Mouse (Mus musculus) forebrain, embryonic 16.5 days (tissue): ENCODE data around the gene Tcea2. TPM values are rescaled to one million over a fixed set of nuclear protein-coding genes. Genes with fewer than 3 reads are reported as not detected.

Experiments used
- ATAC-seq: fragments of 200-750 bp; cut with Nextera tagmentation; 2 replicates; pipeline ENCODE4 v1.8.0; 2017; ENCODE audit warnings: mild to moderate bottlenecking, moderate library complexity
- H3K27ac ChIP-seq: fragments of 300-500 bp; sonication (generic); 2 replicates; pipeline ENCODE4 v1.5.1; 2014; ENCODE audit warnings: low read length, control low read depth
- H3K27me3 ChIP-seq: fragments of 300-500 bp; sonication (generic); replicated peaks from 2 replicates; pipeline ENCODE4 v1.6.1; 2014; ENCODE audit warnings: low read length; ENCODE audit not compliant: control insufficient read depth, insufficient read depth
- H3K36me3 ChIP-seq: fragments of 300-500 bp; sonication (generic); 2 replicates; pipeline ENCODE4 v1.6.1; 2014; ENCODE audit not compliant: control insufficient read depth, insufficient read depth
- H3K4me1 ChIP-seq: fragments of 300-500 bp; sonication (generic); replicated peaks from 2 replicates; pipeline ENCODE4 v1.6.1; 2014; ENCODE audit warnings: low read length; ENCODE audit not compliant: control insufficient read depth, insufficient read depth
- H3K4me2 ChIP-seq: fragments of 300-500 bp; sonication (generic); 2 replicates; pipeline ENCODE4 v1.6.1; 2014; ENCODE audit warnings: mild to moderate bottlenecking, low read length, control low read depth
- H3K4me3 ChIP-seq: fragments of 300-500 bp; sonication (generic); replicated peaks from 2 replicates; pipeline ENCODE4 v1.5.1; 2014; ENCODE audit warnings: mild to moderate bottlenecking, low read length, control low read depth
- H3K9ac ChIP-seq: fragments of 300-500 bp; sonication (generic); replicated peaks from 2 replicates; pipeline ENCODE4 v1.6.1; 2014; ENCODE audit warnings: low read depth, low read length, control low read depth
- H3K9me3 ChIP-seq: fragments of 300-500 bp; sonication (generic); 2 replicates; pipeline ENCODE4 v1.6.1; 2016; ENCODE audit warnings: low read length; ENCODE audit not compliant: control insufficient read depth
- WGBS: fragments of 180-500 bp; shearing (Covaris S2); extraction: QIAGEN DNeasy Blood & Tissue Kit; methylation state at CpG from one replicate; pipeline ENCODE4 v1.1.7; 2014; 5-methylcytosine and 5-hydroxymethylcytosine counted together
- polyA plus RNA-seq: library from polyadenylated mRNA; unstranded; fragments of >200 nt; fragmentation: Nextera tagmentation; extraction: Ambion mirVana; gene quantifications from 2 replicates; pipeline ENCODE4 v1.2.1, GENCODE M21; 2015

Gene Tcea2
- 58.3 and 60.5 TPM in 2 replicates for polyA plus RNA-seq

DNA sequence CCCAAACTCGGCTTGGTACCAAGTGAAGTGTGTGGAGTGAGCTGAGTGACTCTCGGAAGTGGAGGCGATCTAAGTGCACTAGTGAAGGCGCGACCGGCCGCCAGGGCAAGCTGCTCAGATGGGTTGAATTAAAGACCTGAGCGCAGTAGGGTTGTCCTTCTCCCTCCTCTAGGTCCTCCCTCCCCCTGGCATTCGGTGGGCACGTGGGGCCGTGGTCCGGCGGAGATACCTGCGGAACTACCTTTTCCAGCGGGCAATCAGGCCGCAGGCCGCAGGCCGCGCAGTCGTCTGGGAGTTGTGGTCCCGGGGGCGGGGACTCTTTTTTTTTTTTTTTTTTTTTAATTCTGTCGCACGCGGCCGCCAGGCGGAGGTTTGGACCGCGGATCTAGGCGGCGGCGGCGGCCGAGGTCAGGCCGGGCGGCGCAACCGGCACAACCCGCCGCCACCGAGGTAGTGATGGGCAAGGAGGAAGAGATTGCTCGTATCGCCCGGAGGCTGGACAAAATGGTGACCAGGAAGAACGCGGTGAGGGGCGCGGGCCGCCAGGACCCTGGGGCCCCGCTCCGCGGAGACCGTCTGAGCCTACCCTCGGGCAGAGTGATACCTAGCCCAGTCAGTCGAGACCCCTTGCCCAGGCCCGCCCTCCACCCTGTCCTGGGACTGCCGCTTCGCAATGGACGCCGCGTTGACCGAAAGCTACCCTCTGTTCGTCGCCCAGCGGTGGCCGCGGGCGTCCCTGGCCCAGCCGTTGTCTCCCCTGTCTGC is at the start of gene Tcea2:
Gene Tcea2, plus strand, starts transcription at position 360 of the 765 bp plus-strand sequence.
- Histone ChIP-seq H3K36me3 (no peaks in the 10 kb centered on the region), H3K9ac (peak within 1 kb of the TSS; percentile 87), H3K27ac (no peak within 1 kb of the TSS), H3K4me2 (peak within 1 kb of the TSS; percentile 96), H3K4me1 (peaks cover 22% of the 10 kb centered on the region), H3K9me3 (no peaks in the 10 kb centered on the region), H3K4me3 (peak within 1 kb of the TSS; percentile 66), H3K27me3 (no peaks in the 10 kb centered on the region)
- under 1% methylated on average over 65 of the region's 69 CpGs for WGBS
- peak; percentile 54 for ATAC-seq

DNA sequence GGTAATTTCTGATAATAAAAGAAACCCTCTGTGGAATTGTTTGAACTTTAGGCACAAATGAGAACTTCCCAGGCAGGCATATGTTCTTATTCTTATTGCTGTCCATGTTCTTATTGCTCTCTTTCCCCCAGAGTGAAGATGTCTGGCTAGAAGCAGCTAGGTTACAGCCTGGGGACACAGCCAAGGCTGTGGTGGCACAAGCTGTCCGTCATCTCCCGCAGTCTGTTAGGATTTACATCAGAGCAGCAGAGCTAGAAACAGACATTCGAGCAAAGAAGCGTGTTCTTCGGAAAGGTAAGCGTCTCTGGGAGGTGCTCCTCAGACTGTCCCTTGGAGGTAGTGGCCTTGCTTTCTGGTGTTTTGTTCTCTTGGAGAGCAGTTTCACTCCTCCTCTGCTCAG is 47.5 kb upstream of the Tcea2 start:
- 85% methylated on average over 6 of the region's 6 CpGs for WGBS
- H3K36me3 ChIP-seq = peaks cover 29% of the 10 kb centered on the region

DNA sequence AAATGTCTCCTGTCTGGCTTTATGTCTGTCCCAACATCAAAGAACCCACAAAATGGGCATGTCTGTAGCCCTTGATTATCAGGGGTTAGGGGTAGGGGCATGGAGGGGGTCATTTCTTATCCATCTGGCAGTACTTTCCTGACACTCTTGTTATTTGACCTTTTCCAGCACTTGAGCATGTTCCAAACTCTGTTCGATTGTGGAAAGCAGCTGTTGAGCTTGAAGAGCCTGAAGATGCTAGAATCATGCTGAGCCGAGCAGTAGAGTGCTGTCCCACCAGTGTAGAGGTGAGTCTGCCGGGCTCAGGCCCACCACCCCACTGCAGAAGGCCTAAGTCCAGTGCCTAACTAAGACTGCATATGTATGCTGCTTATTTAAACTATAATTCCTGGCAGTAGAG is 44.2 kb upstream of the Tcea2 start:
- no peaks in the 10 kb centered on the region for H3K27me3 ChIP-seq
- no peaks in the 10 kb centered on the region for H3K9me3 ChIP-seq
- no peak for ATAC-seq
- 94% methylated on average over 3 of the region's 3 CpGs for WGBS
- H3K4me2 ChIP-seq = no peak overlapping the region
- H3K4me3 ChIP-seq = no peak overlapping the region
- H3K9ac ChIP-seq = no peak overlapping the region
- no peak overlapping the region for H3K27ac ChIP-seq
- peaks cover 36% of the 10 kb centered on the region for H3K36me3 ChIP-seq
- no peaks in the 10 kb centered on the region for H3K4me1 ChIP-seq

More for the DNA sequence above, 47.5 kb upstream of the Tcea2 start:
- Histone ChIP-seq H3K4me3 (no peak overlapping the region), H3K27ac (no peak overlapping the region), H3K27me3 (no peaks in the 10 kb centered on the region), H3K9ac (no peak overlapping the region), H3K9me3 (no peaks in the 10 kb centered on the region), H3K4me2 (no peak overlapping the region), H3K4me1 (no peaks in the 10 kb centered on the region)
- ATAC-seq = no peak

- Histone ChIP-seq H3K36me3 (peaks cover 31% of the 10 kb centered on the region), H3K9ac (no peak overlapping the region), H3K27me3 (no peaks in the 10 kb centered on the region), H3K9me3 (no peaks in the 10 kb centered on the region), H3K4me2 (no peak overlapping the region), H3K4me1 (no peaks in the 10 kb centered on the region), H3K27ac (no peak overlapping the region), H3K4me3 (no peak overlapping the region)
- WGBS = 90% methylated on average over 2 of the region's 2 CpGs
- ATAC-seq = no peak
Observed at GRCm38 (mm10) chr2:181644361-181644760, 35.7 kb upstream of the Tcea2 start.

- no peaks in the 10 kb centered on the region for H3K27me3 ChIP-seq
- ATAC-seq = no peak
- no peak overlapping the region for H3K9ac ChIP-seq
- WGBS = 83% methylated on average over 3 of the region's 3 CpGs
- no peaks in the 10 kb centered on the region for H3K4me1 ChIP-seq
- no peak overlapping the region for H3K4me3 ChIP-seq
- no peaks in the 10 kb centered on the region for H3K9me3 ChIP-seq
- no peak overlapping the region for H3K27ac ChIP-seq
- no peak overlapping the region for H3K4me2 ChIP-seq
- H3K36me3 ChIP-seq = peaks cover 41% of the 10 kb centered on the region
Observed at GRCm38 (mm10) chr2:181645666-181646065, 34.4 kb upstream of the Tcea2 start.

DNA sequence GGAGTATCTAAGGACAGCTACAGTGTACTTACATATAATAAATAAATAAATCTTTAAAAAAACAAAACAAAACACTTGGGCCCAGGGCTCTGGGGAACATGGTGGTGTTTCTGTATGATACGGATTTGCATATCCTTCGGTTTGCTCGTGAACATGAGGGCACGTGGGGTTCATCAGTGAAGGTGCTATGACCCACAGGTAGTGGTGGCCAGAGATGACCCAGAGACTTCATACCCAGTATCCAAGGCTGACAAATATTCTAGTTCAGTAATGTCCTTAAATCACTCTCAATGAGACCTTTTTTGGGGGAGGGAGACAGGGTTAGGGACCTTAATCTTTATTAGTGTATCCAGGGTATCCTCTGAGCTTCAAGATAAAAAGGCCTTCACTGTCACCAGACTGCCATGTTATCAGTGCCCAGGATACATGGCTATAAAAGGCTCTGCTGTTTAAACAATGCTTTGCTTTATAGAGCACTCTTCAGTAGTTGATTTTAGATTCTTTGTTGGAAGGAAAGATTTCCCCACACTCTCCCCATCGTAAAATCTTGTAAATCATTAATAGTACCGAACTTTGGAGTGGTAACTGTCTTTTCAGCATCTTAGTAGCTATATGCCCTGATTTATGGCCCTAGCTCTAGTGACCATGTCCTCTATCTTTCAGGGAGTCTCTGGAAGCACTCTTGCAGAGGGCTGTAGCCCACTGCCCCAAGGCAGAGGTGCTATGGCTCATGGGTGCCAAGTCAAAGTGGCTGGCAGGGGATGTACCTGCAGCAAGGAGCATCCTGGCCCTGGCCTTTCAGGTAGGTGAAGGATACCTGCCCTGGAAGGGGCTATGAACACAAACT is 33.3 kb upstream of the Tcea2 start:
- peaks cover 39% of the 10 kb centered on the region for H3K36me3 ChIP-seq
- ATAC-seq = no peak

DNA sequence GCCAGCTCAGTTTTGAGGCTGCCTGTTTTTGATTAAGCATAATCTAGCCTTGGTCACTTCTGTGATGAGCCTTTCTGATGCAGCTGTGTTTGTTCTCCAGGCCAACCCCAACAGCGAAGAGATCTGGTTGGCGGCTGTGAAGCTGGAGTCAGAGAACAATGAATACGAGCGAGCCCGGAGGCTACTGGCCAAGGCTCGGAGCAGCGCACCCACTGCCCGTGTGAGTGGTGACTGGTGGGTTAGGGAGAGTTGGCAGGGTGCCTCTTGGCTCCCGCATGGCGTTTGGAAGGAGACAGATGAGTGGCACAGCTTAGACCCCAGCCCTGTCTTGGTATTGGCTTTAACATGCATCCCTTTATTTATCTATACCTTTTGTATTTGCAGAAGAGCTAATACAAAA is 31.2 kb upstream of the Tcea2 start:
- Histone ChIP-seq H3K4me2 (no peak overlapping the region), H3K4me3 (no peak overlapping the region), H3K9me3 (no peaks in the 10 kb centered on the region), H3K36me3 (peaks cover 46% of the 10 kb centered on the region), H3K9ac (no peak overlapping the region), H3K4me1 (no peaks in the 10 kb centered on the region), H3K27me3 (no peaks in the 10 kb centered on the region), H3K27ac (no peak overlapping the region)
- WGBS = 85% methylated on average over 10 of the region's 10 CpGs
- no peak for ATAC-seq

More for the DNA sequence above, 33.3 kb upstream of the Tcea2 start:
- no peaks in the 10 kb centered on the region for H3K4me1 ChIP-seq
- no peaks in the 10 kb centered on the region for H3K27me3 ChIP-seq
- H3K4me3 ChIP-seq = no peak overlapping the region
- WGBS = 97% methylated on average over 6 of the region's 6 CpGs
- H3K27ac ChIP-seq = no peak overlapping the region
- H3K4me2 ChIP-seq = no peak overlapping the region
- H3K9ac ChIP-seq = no peak overlapping the region
- no peaks in the 10 kb centered on the region for H3K9me3 ChIP-seq

DNA sequence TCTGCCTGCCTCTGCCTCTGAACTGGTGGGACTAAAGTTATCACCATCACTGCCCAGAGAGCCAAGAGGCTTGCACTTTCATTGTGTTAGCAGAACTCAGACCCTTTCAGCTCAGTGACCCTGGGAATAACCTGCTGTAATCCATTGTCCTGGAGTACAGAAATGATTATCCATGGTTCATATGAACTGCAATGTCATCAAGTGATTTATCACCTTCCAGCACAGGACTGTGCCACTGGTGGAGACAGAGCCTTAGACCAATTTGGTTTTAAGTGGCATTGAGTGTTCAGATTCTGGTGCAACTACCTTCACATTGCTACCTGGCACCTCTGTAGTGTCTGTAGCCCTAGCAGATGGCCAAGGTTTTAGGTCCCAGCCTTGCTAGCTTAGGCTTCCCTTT is 27.0 kb upstream of the Tcea2 start:
- H3K4me3 ChIP-seq = no peak overlapping the region
- H3K27me3 ChIP-seq = no peaks in the 10 kb centered on the region
- no peaks in the 10 kb centered on the region for H3K9me3 ChIP-seq
- peaks cover 47% of the 10 kb centered on the region for H3K36me3 ChIP-seq
- no peak overlapping the region for H3K9ac ChIP-seq
- ATAC-seq = no peak
- no peak overlapping the region for H3K4me2 ChIP-seq
- no peak overlapping the region for H3K27ac ChIP-seq
- no peaks in the 10 kb centered on the region for H3K4me1 ChIP-seq

- Histone ChIP-seq H3K27ac (no peak overlapping the region), H3K36me3 (peaks cover 44% of the 10 kb centered on the region), H3K9ac (no peak overlapping the region), H3K9me3 (no peaks in the 10 kb centered on the region), H3K4me3 (no peak overlapping the region), H3K4me1 (no peaks in the 10 kb centered on the region), H3K27me3 (no peaks in the 10 kb centered on the region), H3K4me2 (no peak overlapping the region)
- ATAC-seq = no peak
- 79% methylated on average over 1 of the region's 1 CpGs for WGBS
Observed at GRCm38 (mm10) chr2:181653523-181653922, 26.6 kb upstream of the Tcea2 start.
